Mouse (Mus musculus) spleen, adult 2 months (tissue): Measurements from ENCODE around the gene Ctu2.

Source experiments
- CTCF ChIP-seq: fragments of 200-500 bp; IDR thresholded peaks from 2 replicates; pipeline ENCODE4 v1.5.1; 2011; ENCODE audit warnings: mild to moderate bottlenecking, inconsistent platforms; ENCODE audit not compliant: insufficient read depth, insufficient read length, insufficient replicate concordance; ENCODE audit errors: extremely low read depth
- POLR2A ChIP-seq: fragments of 200-500 bp; IDR thresholded peaks from 2 replicates; pipeline ENCODE4 v1.6.1; 2011; ENCODE audit warnings: low read depth, low read length, inconsistent platforms

DNA sequence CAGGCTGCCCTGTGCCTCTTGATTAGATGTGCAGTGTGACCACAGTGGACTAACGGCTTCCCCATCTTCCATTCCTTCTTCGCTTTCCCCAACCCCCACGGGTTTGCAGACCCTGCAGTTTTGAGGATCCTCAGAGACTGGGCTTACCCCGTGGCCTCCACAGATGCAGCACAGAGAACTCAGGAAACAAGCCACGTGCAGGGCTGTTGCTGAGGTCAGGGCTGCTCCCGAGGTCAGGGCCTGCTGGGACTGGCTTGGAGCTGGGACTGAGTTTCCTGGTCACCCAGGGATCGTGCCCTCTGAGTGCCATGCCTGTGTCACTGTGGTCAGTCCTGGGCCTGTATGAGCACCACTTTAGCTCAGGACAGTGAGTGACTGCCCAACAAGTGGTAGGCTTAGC, 11.0 kb upstream of the Ctu2 start:
- TF ChIP-seq CTCF (no peak), POLR2A (no peak)
